Mouse (Mus musculus) left cerebral cortex, postnatal 14 days (tissue): ENCODE results near the gene Rnf220. TPM values are rescaled to one million over a fixed set of nuclear protein-coding genes. Genes with fewer than 3 reads are reported as not detected.

Experiments used
- DNase-seq, 2 experiments: peaks; one replicate each; pipeline ENCODE4 v3.0.0; 2021 to 2022; ENCODE audit warnings: low spot score in 2 of 2, mixed read lengths in 1 of 2
- intact Hi-C: fragments of 180-260 bp; cut with DNase I; formaldehyde crosslinking; loops from one replicate; pipeline ENCODE4 v1.15.1; 2025
- total RNA-seq, 2 experiments: library from RNA; stranded (reverse); gene quantifications; 2 replicates each; pipeline ENCODE4 v1.2.3; 2021

Rnf220 gene
- total RNA-seq, 2 experiments from 2014 or later: 138 to 151 TPM

DNA sequence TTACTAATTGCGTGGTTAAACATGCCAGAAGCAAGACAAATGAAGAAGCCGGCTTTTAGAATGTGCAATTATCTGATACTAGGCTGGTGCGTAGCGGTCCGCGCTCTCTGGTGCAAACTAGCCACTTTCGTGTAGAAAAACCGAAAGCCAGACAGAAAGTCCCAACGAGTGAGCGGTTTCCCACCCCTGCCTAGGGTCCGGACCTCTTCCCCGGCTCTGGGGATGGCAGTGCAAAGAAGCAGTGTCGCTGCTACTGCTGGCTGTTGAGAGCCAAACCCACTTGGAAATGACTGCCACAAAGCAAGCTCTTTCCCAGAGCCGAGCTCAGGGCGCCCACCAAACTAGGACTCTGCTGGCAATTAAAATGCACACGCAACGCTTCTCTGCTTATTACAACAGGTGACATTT is 3.7 kb downstream of the Rnf220 start:
- DNase-seq: peak in 1 of 2 experiments; percentile 14
- intact Hi-C loops: loop anchor here (10.0 kb wide), 1 partner anchor 168 kb away; no protein-coding TSS in a partner anchor

DNA sequence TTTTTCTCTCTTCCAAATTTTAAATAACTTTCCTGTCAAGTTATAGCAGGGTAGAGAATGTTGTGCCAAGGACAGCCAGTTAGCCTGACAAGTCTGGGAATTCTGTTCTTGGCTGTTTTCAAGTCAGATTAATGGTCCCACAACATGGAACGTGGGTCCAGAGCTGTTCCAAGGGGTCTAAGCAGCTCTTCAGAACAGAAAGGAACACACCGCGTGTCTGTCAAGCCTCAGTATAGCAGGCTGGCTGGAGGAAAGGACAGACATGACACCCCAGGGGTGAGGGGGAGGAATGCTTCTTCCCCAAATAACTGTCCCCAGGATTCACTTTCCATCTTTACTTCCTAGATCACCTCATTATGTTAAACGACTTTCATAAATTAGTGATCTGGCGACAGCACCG is 5.0 kb downstream of the Rnf220 start:
- intact Hi-C loops: loop anchor here (10.0 kb wide), 1 partner anchor 167 kb away; no protein-coding TSS in a partner anchor

DNA sequence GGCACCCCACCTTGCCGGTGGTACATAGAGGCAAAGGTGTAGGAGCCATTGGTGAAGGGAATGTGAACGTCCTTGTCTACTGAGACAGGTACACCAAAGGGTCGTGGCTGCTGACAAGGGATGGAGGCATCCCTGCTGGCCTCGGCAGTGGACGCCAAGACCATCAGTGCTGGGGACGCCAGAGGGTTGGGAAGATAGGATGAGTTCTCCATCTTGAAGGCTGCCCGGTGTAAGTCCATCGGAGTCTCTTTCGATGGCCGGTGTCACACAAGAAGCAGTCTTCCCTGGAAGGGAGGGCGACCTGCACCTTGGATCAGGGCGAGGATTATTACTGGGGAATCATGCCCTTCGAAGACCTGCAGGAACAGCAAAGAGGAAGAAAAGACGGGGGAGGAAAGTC is 6.9 kb downstream of the Rnf220 start:
- intact Hi-C loops: loop anchor here (10.0 kb wide), 1 partner anchor 165 kb away; no protein-coding TSS in a partner anchor
- no peak for DNase-seq

More for the DNA sequence above, 5.0 kb downstream of the Rnf220 start:
- DNase-seq: no peak

GRCm38 (mm10) chr4:117489566-117489965 is 7.3 kb downstream of the Rnf220 start:
- intact Hi-C loops: no loop called here
- no peak for DNase-seq

GRCm38 (mm10) chr4:117487471-117487870 is 9.4 kb downstream of the Rnf220 start:
- intact Hi-C loops: no loop called here
- DNase-seq: no peak

DNA sequence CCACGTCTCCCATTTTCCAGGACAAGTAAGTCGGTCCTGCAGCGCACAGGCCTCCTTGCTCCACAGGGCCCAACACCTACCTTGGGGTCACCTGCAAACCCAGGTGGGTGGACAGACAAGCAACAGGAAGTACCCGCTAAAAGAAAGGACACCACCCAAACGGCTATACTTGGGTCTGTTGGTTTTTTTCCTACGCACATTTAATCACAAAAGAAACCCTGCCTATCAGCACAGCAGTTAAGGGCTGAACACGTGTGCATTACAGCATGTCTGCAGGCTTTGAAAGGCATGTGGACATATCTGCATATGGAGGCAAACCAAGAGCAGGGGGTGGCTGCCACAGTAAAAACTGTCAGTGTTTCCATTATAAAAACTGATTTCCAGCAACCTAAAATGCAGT is 10.7 kb downstream of the Rnf220 start:
- DNase-seq: no peak
- intact Hi-C loops: no loop called here

- DNase-seq: no peak
- intact Hi-C loops: no loop called here
Measured at GRCm38 (mm10) chr4:117485045-117485780, 11.6 kb downstream of the Rnf220 start.

DNA sequence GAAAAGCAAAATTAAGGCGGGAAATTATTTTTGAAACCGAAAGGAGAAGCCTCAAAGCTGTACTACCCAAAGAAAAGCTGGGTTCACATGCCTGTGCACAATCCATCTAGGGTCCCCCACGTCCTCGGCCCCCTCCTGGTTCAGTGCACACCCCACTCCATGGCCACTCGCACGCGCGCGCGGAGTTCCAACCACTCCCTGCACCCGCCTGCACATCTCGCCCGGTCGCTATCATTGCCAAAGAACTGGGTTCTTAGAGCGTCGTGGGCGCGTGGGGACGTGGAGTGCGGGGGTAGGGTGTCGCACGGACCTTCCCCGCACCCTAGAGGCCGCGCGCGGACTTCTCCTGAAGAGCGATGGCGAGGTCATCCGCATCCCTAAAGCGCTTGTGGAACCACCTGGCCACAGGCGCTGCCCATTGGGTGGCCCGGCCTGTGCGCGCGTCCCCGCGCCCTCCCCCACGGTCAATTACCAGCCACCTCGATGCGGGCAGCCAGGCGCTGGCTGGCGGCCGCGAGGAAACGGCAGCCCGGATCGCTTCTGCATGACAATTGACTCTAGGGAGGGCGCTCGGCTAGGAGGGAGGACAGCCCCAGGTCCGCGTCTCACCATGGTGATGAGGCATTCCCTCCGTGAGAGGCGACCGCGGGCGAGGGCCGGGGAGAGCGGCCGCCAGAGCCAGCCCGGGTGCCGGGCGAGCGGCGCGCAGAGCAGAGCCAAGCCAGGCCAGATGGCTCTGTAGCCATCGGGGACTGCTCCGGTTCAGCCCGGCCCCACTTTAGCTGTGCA is 12.4 kb downstream of the Rnf220 start:
- intact Hi-C loops: no loop called here
- peak; percentile 31 to 39 for DNase-seq

GRCm38 (mm10) chr4:117483931-117484255 is 13.0 kb downstream of the Rnf220 start:
- no peak for DNase-seq
- intact Hi-C loops: no loop called here

GRCm38 (mm10) chr4:117482103-117482502 is 14.7 kb downstream of the Rnf220 start:
- no peak for DNase-seq
- intact Hi-C loops: no loop called here

GRCm38 (mm10) chr4:117480611-117481445 is 16.0 kb downstream of the Rnf220 start:
- intact Hi-C loops: no loop called here
- no peak for DNase-seq

DNA sequence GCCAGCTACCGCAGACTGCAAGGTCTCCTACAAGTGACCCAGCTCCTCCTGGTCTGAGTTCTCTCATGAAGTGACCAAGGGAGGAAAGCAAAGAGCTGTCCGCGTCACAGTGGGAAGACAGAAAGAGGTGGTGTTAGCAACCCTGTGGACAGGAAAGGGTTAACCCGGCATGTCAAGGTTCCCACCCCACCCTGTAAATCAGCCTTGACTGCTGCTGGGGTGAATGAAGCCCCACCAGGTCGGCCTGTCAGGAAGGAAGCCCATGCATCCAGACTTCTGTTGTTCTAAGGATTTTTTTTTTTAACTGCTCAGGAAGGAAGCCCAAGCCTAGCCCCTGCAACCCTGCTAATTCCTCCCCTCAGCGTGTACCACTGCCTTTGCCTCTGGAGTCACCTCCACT is 16.9 kb downstream of the Rnf220 start:
- intact Hi-C loops: no loop called here
- no peak for DNase-seq

- peak; percentile 24 to 28 for DNase-seq
- intact Hi-C loops: no loop called here
Measured at GRCm38 (mm10) chr4:117478101-117478673, 18.7 kb downstream of the Rnf220 start.

GRCm38 (mm10) chr4:117477401-117477800 is 19.5 kb downstream of the Rnf220 start:
- intact Hi-C loops: no loop called here

GRCm38 (mm10) chr4:117476777-117477176 is 20.1 kb downstream of the Rnf220 start:
- DNase-seq: no peak
- intact Hi-C loops: no loop called here

More at GRCm38 (mm10) chr4:117477401-117477800, 19.5 kb downstream of the Rnf220 start:
- no peak for DNase-seq

GRCm38 (mm10) chr4:117476355-117476754 is 20.5 kb downstream of the Rnf220 start:
- intact Hi-C loops: no loop called here
- no peak for DNase-seq

GRCm38 (mm10) chr4:117473985-117474354 is 22.9 kb downstream of the Rnf220 start:
- DNase-seq: no peak
- intact Hi-C loops: no loop called here

DNA sequence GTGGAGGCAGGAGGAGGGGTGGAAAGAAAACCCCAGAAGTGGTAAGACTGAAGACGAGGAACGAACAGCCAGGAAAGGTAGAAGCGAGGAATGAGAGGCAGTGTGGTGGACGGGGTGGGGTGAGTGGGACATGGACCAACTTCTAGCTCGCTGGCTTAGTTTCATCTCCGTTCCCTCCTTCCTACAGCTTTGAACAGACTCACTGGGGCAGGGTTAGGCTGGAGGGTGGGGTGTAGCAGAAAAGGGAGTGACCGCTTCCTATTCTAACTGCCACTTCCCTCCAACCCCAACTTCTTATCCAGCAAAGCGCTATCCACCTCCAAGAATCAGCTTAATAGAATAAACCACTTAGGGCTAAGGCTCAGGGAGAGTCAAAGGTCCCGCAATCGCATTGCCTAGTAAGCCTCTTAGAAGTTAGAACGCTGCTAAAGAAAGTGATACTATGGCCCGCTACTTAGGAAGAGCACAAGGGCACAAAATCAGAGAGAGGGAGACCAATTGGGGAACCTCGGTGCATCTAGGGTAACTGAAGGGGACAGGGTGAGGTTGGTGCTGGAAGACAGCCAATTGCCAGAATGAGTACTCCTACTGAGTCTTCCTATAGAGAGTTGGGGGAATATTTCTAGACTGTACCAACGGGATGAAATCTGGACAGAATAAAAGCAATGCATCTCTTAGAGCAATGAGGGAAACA is 23.4 kb downstream of the Rnf220 start:
- intact Hi-C loops: no loop called here
- DNase-seq: no peak

- intact Hi-C loops: no loop called here
- DNase-seq: no peak
Measured at GRCm38 (mm10) chr4:117469471-117469870, 27.4 kb downstream of the Rnf220 start.
